Comparison of ENCODE assay signal across 8 mouse cellular contexts in genomic region chr4:133774570-133775554, GRCm38 (mm10). TPM values are rescaled to one million over a fixed set of nuclear protein-coding genes. Genes with fewer than 3 reads are reported as not detected.
DNase-seq lines count a peak whose midpoint lies in the region; ATAC-seq and TF ChIP-seq lines count a peak whose summit lies in the region.

No protein-coding gene starts in this region.

- DNase-seq in 3T3-L1 (ENCODE audit: low read depth, low spot score), result peak; percentile 80
- peak; percentile 88 to 91 for DNase-seq in cerebellum, adult 2 months
- DNase-seq in layer of hippocampus, adult 8-10 months (ENCODE audit: low spot score in 2 of 2), result peak; percentile 63 to 77
- DNase-seq in splenic B cell, adult 2 months (ENCODE audit: low read depth, low spot score), result peak; percentile 73
- DNase-seq in embryo, embryonic 10.5 days (ENCODE audit: low spot score), result no peak

- no peaks in the 10 kb centered on the region for H3K79me2 ChIP-seq in C2C12 (ENCODE audit: control insufficient read depth, insufficient read depth)

- H3K4me3 ChIP-seq in C2C12 (ENCODE audit: insufficient read depth, poor library complexity, severe bottlenecking), result no peak overlapping the region
- H3K4me3 ChIP-seq in cerebellum, adult 2 months (replicated peaks; ENCODE audit: insufficient read depth, low read depth, low read length), result peak overlapping the region; percentile 33
- H3K4me3 ChIP-seq in megakaryocyte, embryonic 14.5 days (replicated peaks), result peak overlapping the region; percentile 67

- peaks cover 2% of the 10 kb centered on the region; the same call in 1 of the 2 replicates for H3K4me1 ChIP-seq in cerebellum, adult 2 months (ENCODE audit: control insufficient read depth, insufficient read depth, low read length)
- H3K4me1 ChIP-seq in megakaryocyte, embryonic 14.5 days, result peaks cover 17% of the 10 kb centered on the region

- no peak overlapping the region for H3K27ac ChIP-seq in cerebellum, adult 2 months (ENCODE audit: insufficient read depth, low read length)

- H3ac ChIP-seq in C2C12 (ENCODE audit: control insufficient read depth, insufficient read length, low read depth), result no peak overlapping the region

- no peak for TF ChIP-seq POLR2A in cerebellum, adult 2 months (IDR thresholded peaks at IDR 0.05; ENCODE audit: borderline replicate concordance, insufficient read depth, low read length)

- peak; percentile 37 for TF ChIP-seq CTCF in C2C12 (IDR thresholded peaks at IDR 0.05; ENCODE audit: control insufficient read depth, insufficient read depth, insufficient read length)
- TF ChIP-seq CTCF in cerebellum, adult 2 months (IDR thresholded peaks at IDR 0.05; ENCODE audit: borderline replicate concordance, insufficient read depth, low read depth, low read length), result peak; percentile 92

- no peaks in the 10 kb centered on the region for H3K9me3 ChIP-seq in megakaryocyte, embryonic 14.5 days

- H3K36me3 ChIP-seq in C2C12 (ENCODE audit: control insufficient read depth, insufficient read depth), result no peaks in the 10 kb centered on the region
- no peaks in the 10 kb centered on the region for H3K36me3 ChIP-seq in megakaryocyte, embryonic 14.5 days (replicated peaks; ENCODE audit: low read length)
- H3K36me3 ChIP-seq in splenic B cell, adult 2 months (ENCODE audit: control insufficient read depth, insufficient read depth, low read length, poor library complexity, severe bottlenecking), result no peaks in the 10 kb centered on the region

- H3K79me3 ChIP-seq in C2C12 (ENCODE audit: low read depth), result no peaks in the 10 kb centered on the region

- no peaks in the 10 kb centered on the region for H3K27me3 ChIP-seq in C2C12 (ENCODE audit: control insufficient read depth, insufficient read depth, insufficient read length)
- H3K27me3 ChIP-seq in cerebellum, adult 2 months (ENCODE audit: control insufficient read depth, insufficient read depth, low read length), result no peaks in the 10 kb centered on the region
- H3K27me3 ChIP-seq in megakaryocyte, embryonic 14.5 days (replicated peaks), result peaks cover 4% of the 10 kb centered on the region
- no peaks in the 10 kb centered on the region for H3K27me3 ChIP-seq in splenic B cell, adult 2 months (ENCODE audit: control insufficient read depth, insufficient read depth, low read length, poor library complexity, severe bottlenecking)

- 53% methylated on average over 21 of the region's 21 CpGs for WGBS in cerebellum, adult 2 months

- peak; percentile 89 for ATAC-seq in granulocyte monocyte progenitor cell, adult 5-6 weeks (replicated peaks; ENCODE audit: poor library complexity, severe bottlenecking)

TF ChIP-seq in C2C12, 6 proteins besides CTCF, POLR2A, EP300 and RAD21:
- TF ChIP-seq MAX (IDR thresholded peaks at IDR 0.05) (no peak), USF1 (IDR thresholded peaks at IDR 0.05; ENCODE audit: low read depth) (no peak), FOSL1 (IDR thresholded peaks at IDR 0.05; ENCODE audit: insufficient read depth, low read length, poor library complexity, severe bottlenecking) (no peak), CEBPB (IDR thresholded peaks at IDR 0.05; ENCODE audit: low read depth) (no peak), MYOD1 (IDR thresholded peaks at IDR 0.05; ENCODE audit: control insufficient read depth, insufficient read length, low read depth) (no peak), MYOG (IDR thresholded peaks at IDR 0.05; ENCODE audit: control insufficient read depth, extremely low read depth, insufficient read length) (no peak)

RNA-seq across cellular contexts. Expression of gene Arid1a, which starts 18.3 kb away (rescaled TPM):
- polyA plus RNA-seq in C2C12 (2012; fragmentation: generic; extraction: Trizol), result 24.7 TPM
- 49.4 and 52.2 TPM in 2 replicates for polyA plus RNA-seq in cerebellum, adult 2 months (2012; rRNA removed)
- 125 and 153 TPM in 2 replicates for total RNA-seq in granulocyte monocyte progenitor cell, adult 5-6 weeks (2014; fragmentation: Nextera tagmentation)
- 26.6 and 33.2 TPM in 2 replicates for total RNA-seq in granulocyte monocyte progenitor cell, adult 5-6 weeks (2017)
- 10 to 100 TPM; 81.3 to 88.3 (median 83.1) TPM for total RNA-seq in layer of hippocampus, adult 8-10 months (2022)
- polyA plus RNA-seq in megakaryocyte, embryonic 14.5 days (2012; ENCODE audit: insufficient read depth, low replicate concordance), result 29.1 and 51.7 TPM in 2 replicates
